Mouse (Mus musculus) lung, postnatal 0 days (tissue): ENCODE results near the gene Gm20388. TPM values are rescaled to one million over a fixed set of nuclear protein-coding genes. Genes with fewer than 3 reads are reported as not detected.

ENCODE experiments used
- ATAC-seq: fragments of 200-750 bp; cut with Nextera tagmentation; 2 replicates; pipeline ENCODE4 v1.8.0; 2017; ENCODE audit warnings: moderate library complexity
- DNase-seq: peaks from one replicate; pipeline ENCODE4 v3.0.0-alpha.2; 2016; ENCODE audit warnings: low spot score
- H3K27ac ChIP-seq: fragments of 300-500 bp; sonication (generic); 2 replicates; pipeline ENCODE4 v1.5.1; 2014; ENCODE audit warnings: antibody characterized with exemption, mild to moderate bottlenecking, low read length, mixed read lengths
- H3K27me3 ChIP-seq: fragments of 300-500 bp; sonication (generic); replicated peaks from 2 replicates; pipeline ENCODE4 v1.6.1; 2014; ENCODE audit warnings: low read length, mixed read lengths; ENCODE audit not compliant: insufficient read depth
- H3K36me3 ChIP-seq: fragments of 300-500 bp; sonication (generic); 2 replicates; pipeline ENCODE4 v1.6.1; 2014; ENCODE audit warnings: low read length, mixed read lengths; ENCODE audit not compliant: insufficient read depth
- H3K4me1 ChIP-seq: fragments of 300-500 bp; sonication (generic); 2 replicates; pipeline ENCODE4 v1.6.1; 2014; ENCODE audit warnings: antibody characterized with exemption, low read depth, low read length, mixed read lengths; ENCODE audit not compliant: insufficient read depth
- H3K4me2 ChIP-seq: fragments of 300-500 bp; sonication (generic); replicated peaks from 2 replicates; pipeline ENCODE4 v1.6.1; 2014; ENCODE audit warnings: low read depth, mild to moderate bottlenecking, low read length, moderate library complexity, mixed read lengths
- H3K4me3 ChIP-seq: fragments of 300-500 bp; sonication (generic); 2 replicates; pipeline ENCODE4 v1.5.1; 2014; ENCODE audit warnings: low read depth, low read length
- H3K9ac ChIP-seq: fragments of 300-500 bp; sonication (generic); replicated peaks from 2 replicates; pipeline ENCODE4 v1.6.1; 2014; ENCODE audit warnings: low read depth, mild to moderate bottlenecking
- H3K9me3 ChIP-seq: fragments of 300-500 bp; sonication (generic); 2 replicates; pipeline ENCODE4 v1.6.1; 2016; ENCODE audit warnings: low read length, mixed read lengths
- CTCF ChIP-seq: IDR thresholded peaks from 2 replicates; pipeline ENCODE4 v1.5.1; 2016; ENCODE audit warnings: antibody characterized with exemption, mild to moderate bottlenecking
- EP300 ChIP-seq: IDR thresholded peaks from 2 replicates; pipeline ENCODE4 v1.6.1; 2016; ENCODE audit warnings: antibody characterized with exemption, mild to moderate bottlenecking, control low read depth
- WGBS: fragments of 180-500 bp; shearing (Covaris S2); extraction: QIAGEN DNeasy Blood & Tissue Kit; methylation state at CpG from one replicate; pipeline ENCODE4 v1.1.7; 2014; 5-methylcytosine and 5-hydroxymethylcytosine counted together
- polyA plus RNA-seq: library from polyadenylated mRNA; unstranded; fragments of >200 nt; fragmentation: Nextera tagmentation; extraction: Ambion mirVana; gene quantifications from 2 replicates; pipeline ENCODE4 v1.2.1, GENCODE M21; 2015

Gm20388 gene
- polyA plus RNA-seq, 1 experiment from 2014 or later: not detected

DNA sequence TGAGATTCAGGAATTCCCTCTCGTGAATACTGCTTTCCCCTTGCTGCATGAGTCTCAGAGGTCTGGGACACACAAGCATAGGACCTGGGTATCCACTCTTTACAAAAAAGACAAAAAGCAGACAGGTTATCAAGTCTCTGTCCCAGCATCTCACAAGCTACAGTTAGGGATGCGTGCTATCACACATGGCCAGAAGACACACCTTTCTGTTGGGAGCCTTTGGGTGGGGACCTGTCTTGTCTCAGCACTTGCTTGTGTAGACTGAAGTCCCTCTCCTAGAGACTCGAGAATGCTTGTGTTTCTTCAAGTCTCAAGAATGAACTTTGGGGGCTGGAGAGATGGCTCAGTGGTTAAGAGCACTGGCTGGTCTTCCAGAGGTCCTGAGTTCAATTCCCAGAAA lies 2002.2 kb downstream of the Gm20388 start:
- Histone ChIP-seq H3K9ac (no peak overlapping the region), H3K36me3 (no peaks in the 10 kb centered on the region), H3K4me1 (peaks cover 7% of the 10 kb centered on the region), H3K27me3 (no peaks in the 10 kb centered on the region), H3K4me2 (no peak overlapping the region), H3K27ac (no peak overlapping the region), H3K4me3 (no peak overlapping the region), H3K9me3 (no peaks in the 10 kb centered on the region)
- no peak for TF ChIP-seq CTCF
- TF ChIP-seq EP300: no peak
- ATAC-seq: no peak
- 65% methylated on average over 3 of the region's 3 CpGs for WGBS
- no peak for DNase-seq

DNA sequence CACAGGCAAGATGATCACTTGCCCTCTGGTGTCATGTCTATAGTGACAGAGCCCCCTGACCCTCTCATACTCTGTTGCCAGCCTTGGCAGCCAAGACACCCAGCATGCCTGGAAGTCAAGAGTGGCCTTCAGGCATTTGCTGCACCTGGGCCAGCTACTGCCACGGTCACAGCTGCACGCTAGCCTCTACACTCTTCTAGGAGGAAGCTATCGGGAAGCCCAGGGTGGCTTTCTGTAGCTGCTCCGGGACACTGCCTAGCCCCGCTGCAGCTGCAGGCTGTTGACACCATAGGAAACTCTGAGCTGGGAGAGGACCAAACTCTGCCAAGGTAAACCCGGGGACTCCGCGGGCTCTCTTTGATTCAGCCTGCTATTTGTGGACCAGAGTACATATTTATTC lies 2002.7 kb downstream of the Gm20388 start:
- 56% methylated on average over 8 of the region's 8 CpGs for WGBS
- H3K36me3 ChIP-seq: no peaks in the 10 kb centered on the region
- no peak overlapping the region for H3K27ac ChIP-seq
- H3K4me3 ChIP-seq: no peak overlapping the region
- H3K4me1 ChIP-seq: peaks cover 2% of the 10 kb centered on the region; the same call in 1 of the 2 replicates
- H3K27me3 ChIP-seq: no peaks in the 10 kb centered on the region
- no peak for ATAC-seq
- TF ChIP-seq CTCF (no peak), EP300 (no peak)
- H3K9me3 ChIP-seq: no peaks in the 10 kb centered on the region
- H3K9ac ChIP-seq: no peak overlapping the region
- no peak overlapping the region for H3K4me2 ChIP-seq
- no peak for DNase-seq

DNA sequence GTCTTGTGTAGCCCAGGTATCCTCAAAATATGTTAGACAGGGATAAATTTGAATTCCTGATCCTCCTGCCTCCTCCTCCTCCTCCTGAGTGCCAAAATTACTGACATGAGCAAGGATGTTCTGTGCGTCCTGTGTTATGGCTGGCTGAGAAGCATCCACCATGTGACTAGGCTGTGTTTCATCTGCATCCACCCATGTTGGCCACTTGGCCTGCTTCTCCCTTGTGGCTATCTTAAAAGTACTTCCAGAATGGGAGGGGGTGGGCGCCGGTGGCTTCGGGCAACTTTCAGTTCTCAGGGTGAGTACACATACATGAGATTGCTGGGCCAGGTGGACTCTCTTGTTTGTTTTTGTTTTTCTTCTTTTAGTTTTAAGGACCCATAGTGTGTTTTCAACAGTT lies 2008.5 kb downstream of the Gm20388 start:
- Histone ChIP-seq H3K27ac (no peak overlapping the region), H3K4me3 (no peak overlapping the region), H3K36me3 (no peaks in the 10 kb centered on the region), H3K27me3 (no peaks in the 10 kb centered on the region), H3K4me2 (no peak overlapping the region), H3K9me3 (no peaks in the 10 kb centered on the region), H3K9ac (no peak overlapping the region), H3K4me1 (peaks cover 9% of the 10 kb centered on the region)
- 43% methylated on average over 4 of the region's 4 CpGs for WGBS
- ATAC-seq (no peak), DNase-seq (no peak)
- TF ChIP-seq EP300 (no peak), CTCF (no peak)

DNA sequence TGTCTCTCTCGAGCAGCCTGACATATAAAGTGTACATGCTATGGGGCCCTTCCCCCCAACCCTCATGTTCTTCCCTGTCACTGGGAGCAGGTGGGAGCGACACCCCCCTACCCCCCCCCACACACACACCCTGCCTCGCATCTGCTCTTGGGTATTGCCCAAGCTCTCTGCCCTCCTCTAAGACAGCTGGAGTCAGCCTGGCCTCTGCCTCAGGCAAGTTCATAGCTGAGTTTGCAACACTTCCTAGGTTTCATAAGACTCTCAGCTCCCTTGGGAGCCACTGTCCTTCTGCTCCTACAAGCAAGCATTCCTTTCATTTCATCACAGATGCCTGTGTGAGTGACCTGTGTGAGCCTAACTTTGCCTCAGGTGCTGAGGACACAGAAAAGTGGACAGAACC lies 2009.1 kb downstream of the Gm20388 start:
- Histone ChIP-seq H3K36me3 (no peaks in the 10 kb centered on the region), H3K4me1 (peaks cover 9% of the 10 kb centered on the region), H3K9me3 (no peaks in the 10 kb centered on the region), H3K4me3 (no peak overlapping the region), H3K4me2 (no peak overlapping the region), H3K27ac (peak overlapping the region; percentile 54; the same call in 1 of the 2 replicates), H3K27me3 (no peaks in the 10 kb centered on the region), H3K9ac (no peak overlapping the region)
- 16% methylated on average over 3 of the region's 3 CpGs for WGBS
- ATAC-seq (peak; percentile 81), DNase-seq (peak; percentile 89)
- TF ChIP-seq EP300: peak; percentile 69
- no peak for TF ChIP-seq CTCF

DNA sequence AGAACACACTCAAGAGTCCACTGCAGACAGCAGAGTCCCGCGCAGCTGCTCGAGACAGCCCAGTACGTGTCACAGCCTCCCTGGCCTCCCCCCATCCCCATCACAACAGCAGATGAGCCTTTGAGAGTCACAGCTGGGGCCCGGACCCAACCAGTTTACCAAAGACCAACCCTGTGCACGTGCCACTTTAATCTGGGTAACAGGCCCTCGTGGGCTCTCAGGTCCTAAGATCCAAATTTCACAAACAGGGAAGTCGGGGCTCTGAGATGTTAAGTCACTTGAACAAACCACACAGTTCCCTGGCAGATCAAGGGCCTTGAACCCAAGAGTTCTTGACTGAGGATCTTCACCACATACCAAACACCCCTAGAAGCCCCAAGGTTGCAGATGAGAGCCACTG lies 2010.9 kb downstream of the Gm20388 start:
- H3K4me3 ChIP-seq: no peak overlapping the region
- WGBS: 29% methylated on average over 8 of the region's 8 CpGs
- peak; percentile 72 for ATAC-seq
- TF ChIP-seq EP300 (peak; percentile 64), CTCF (no peak)
- no peaks in the 10 kb centered on the region for H3K36me3 ChIP-seq
- H3K27me3 ChIP-seq: no peaks in the 10 kb centered on the region
- no peaks in the 10 kb centered on the region for H3K9me3 ChIP-seq
- DNase-seq: peak; percentile 80
- H3K27ac ChIP-seq: peak overlapping the region; percentile 84
- no peak overlapping the region for H3K9ac ChIP-seq
- no peak overlapping the region for H3K4me2 ChIP-seq
- peaks cover 9% of the 10 kb centered on the region for H3K4me1 ChIP-seq

DNA sequence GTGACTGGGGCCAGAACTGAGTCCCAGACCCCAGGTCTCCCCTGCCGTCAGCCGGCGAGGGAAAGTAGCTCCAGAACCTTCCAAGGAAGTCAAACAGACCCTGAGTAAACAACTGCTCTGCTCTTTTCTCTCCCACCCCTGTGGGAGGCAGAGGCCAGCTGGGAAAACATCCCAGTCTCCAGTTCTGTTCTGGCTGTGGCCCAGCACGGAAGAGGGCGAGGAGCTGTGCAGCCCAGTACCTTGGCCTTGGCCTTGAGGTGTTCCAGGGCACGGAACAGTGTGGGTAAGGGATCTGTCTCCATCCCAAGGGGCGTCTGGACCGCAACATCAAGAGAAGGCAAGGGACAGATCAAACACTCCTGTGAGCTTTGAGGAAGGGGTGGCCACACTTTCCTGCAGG lies 2011.5 kb downstream of the Gm20388 start:
- H3K27me3 ChIP-seq: no peaks in the 10 kb centered on the region
- H3K4me3 ChIP-seq: no peak overlapping the region
- 10% methylated on average over 8 of the region's 8 CpGs for WGBS
- no peak overlapping the region for H3K9ac ChIP-seq
- H3K9me3 ChIP-seq: no peaks in the 10 kb centered on the region
- peaks cover 9% of the 10 kb centered on the region for H3K4me1 ChIP-seq
- H3K27ac ChIP-seq: peak overlapping the region; percentile 84
- ATAC-seq: peak; percentile 67
- no peak for TF ChIP-seq EP300
- no peak for TF ChIP-seq CTCF
- no peaks in the 10 kb centered on the region for H3K36me3 ChIP-seq
- DNase-seq: peak; percentile 84
- no peak overlapping the region for H3K4me2 ChIP-seq

DNA sequence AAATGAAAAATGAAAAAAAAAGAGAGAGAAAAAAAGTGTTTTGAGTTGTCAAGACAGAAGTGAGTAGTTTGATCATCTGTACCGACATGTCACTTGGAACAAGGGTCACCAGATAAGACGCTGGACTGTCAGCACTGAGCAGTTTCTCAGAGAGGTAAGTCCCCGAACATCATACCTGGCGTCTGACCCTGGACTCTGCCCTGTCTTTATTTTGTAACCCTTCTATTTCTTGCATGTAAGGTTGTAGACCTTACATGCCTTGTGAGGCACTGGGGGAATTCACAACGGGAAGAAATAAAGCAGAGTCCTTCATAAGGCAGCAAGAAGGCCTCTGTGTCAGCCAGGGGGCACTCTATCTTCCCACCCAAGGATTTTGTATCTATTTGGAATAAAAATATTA lies 2014.0 kb downstream of the Gm20388 start:
- no peak overlapping the region for H3K9ac ChIP-seq
- 79% methylated on average over 5 of the region's 5 CpGs for WGBS

More for the DNA sequence above, 2014.0 kb downstream of the Gm20388 start:
- H3K36me3 ChIP-seq: no peaks in the 10 kb centered on the region
- peaks cover 9% of the 10 kb centered on the region for H3K4me1 ChIP-seq
- H3K27me3 ChIP-seq: no peaks in the 10 kb centered on the region
- no peaks in the 10 kb centered on the region for H3K9me3 ChIP-seq
- ATAC-seq (no peak), DNase-seq (no peak)
- no peak overlapping the region for H3K4me3 ChIP-seq
- TF ChIP-seq CTCF (no peak), EP300 (no peak)
- no peak overlapping the region for H3K4me2 ChIP-seq
- H3K27ac ChIP-seq: no peak overlapping the region
